Mouse (Mus musculus) frontal cortex, postnatal 36 days (tissue): ENCODE results near the gene Ttc16.
A peak's percentile ranks its signal among the peaks of the same experiment; 100 is the strongest.

Experiments
- DNase-seq, 2 experiments: peaks; one replicate each; pipeline ENCODE4 v3.0.0; 2022; ENCODE audit warnings: low spot score in 2 of 2

The Ttc16 gene

GRCm38 (mm10) chr2:32718761-32719160 lies 56.7 kb downstream of the Ttc16 start:
- no peak for DNase-seq

GRCm38 (mm10) chr2:32714987-32715425 lies 60.4 kb downstream of the Ttc16 start:
- DNase-seq: no peak

GRCm38 (mm10) chr2:32714117-32714986 lies 61.1 kb downstream of the Ttc16 start:
- DNase-seq: no peak

GRCm38 (mm10) chr2:32712934-32713817 lies 62.3 kb downstream of the Ttc16 start, which contains the start of gene Cdk9:
Gene Cdk9 (minus strand): TSS chr2:32713076.
- peak; percentile 93 to 96 for DNase-seq

- DNase-seq: peak; percentile 92 to 93
Measured at GRCm38 (mm10) chr2:32712586-32712933, 62.9 kb downstream of the Ttc16 start.

GRCm38 (mm10) chr2:32712108-32712551 lies 63.3 kb downstream of the Ttc16 start:
- DNase-seq: peak; percentile 30 to 31

DNA sequence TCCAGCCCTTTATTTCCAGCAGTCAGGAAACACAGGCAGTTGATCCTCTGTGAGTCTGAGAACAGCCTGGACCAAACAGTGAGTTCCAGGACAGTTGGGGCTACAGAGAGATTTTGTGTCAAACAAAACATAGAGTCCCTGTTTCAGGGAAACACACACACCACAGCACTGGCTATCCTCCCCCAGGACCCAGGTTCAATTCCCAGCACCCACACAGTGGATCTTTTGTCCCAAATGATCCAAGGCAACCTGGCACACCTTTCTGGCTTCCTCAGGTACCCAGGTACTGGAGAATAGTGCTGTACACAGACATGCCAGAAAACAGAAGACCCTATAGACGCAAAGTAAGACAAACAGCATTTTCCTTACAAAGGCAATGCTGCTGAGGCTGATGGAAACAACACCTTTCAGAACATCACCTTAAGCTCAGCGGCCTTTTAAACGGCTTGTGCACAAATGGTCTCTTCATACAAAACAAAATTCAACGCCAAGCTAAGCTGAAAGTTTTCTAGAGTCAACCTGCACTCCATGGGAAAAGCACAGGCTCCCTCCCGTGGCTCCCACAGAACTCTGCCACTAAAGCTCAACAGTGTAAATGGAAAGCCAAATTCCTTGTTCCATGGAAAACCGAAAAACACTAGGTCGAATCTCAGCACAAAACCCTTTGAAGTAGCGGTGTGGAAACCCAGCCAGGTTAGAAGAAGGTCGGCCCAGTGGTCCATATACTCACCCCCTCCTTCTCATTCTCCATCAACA lies 64.0 kb downstream of the Ttc16 start:
- DNase-seq: no peak

GRCm38 (mm10) chr2:32710425-32710824 lies 65.0 kb downstream of the Ttc16 start:
- DNase-seq: no peak

DNA sequence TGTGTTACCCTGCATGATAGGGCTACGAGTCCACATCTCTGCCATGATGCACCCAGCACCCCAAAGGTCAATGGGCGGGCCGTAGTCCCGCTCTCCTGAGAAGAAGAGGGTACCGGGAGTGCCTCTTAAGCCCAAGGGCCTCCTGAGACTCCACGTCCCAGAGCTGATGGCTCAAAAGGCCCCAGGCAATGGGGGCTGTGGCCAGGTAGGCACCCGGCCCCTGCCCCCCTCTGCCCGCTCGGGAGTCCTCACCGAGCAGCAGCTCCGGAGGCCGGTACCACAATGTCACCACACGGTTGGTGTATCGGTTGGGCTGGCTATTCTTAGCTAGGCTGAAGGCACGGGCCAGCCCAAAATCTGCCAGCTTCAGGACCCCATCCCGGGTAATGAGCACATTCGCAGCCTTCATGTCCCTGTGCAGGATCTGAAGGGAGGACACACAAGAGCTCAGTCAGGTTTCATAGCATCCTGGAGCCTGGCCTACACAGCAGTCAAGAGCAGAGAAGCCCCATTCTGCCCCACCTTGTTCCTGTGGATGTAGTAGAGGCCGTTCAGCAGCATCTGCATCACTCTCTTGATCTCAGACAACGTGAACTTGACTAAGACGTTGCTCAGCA lies 65.8 kb downstream of the Ttc16 start:
- DNase-seq: no peak

GRCm38 (mm10) chr2:32708643-32709042 lies 66.8 kb downstream of the Ttc16 start:
- peak; percentile 28 to 42 for DNase-seq
